Mouse (Mus musculus): ENCODE results near the gene Arl11.

Arl11 gene

DNA sequence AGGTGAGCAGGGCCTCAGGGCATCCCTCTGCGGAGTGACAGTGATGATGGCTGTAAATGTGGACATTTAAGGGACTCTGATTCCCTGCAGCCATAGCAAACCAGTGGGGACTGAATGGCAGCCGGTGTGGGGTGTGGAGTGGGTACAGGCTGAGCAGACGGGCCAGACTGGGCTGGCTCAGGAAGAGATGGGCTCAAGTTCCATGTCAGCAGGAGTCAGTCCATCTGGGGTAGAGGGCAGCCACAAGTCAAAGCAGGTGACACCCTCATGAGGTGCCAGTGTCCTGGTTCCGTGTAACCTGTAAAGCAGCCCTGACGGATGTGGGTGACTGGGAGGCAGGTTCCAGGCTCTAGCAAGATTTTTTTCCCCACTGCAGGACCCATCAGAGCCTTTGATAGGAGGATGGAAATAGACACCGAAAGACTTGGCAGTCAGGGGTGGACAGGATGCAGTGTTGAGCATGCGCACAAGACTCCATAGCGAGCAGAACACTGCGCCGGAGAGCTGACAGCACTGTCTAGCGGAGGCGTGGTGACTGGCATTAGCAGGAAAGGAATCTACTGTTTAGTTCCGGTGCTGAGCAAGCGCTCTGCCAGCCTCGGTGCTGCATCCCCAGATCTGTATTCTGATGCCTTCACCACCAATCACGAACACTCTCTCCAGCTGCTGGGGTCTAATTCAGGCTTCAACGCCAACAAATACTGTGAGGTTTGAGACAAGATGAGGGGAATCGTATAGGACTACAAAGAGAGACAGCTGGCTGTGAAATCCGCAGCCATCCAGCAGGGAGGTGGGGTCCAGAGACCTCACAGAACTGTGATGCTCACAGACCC, 18.3 kb downstream of the Arl11 start:
- DNase-seq (ENCODE audit: low spot score in 2 of 2) = peak; percentile 65 to 70

DNA sequence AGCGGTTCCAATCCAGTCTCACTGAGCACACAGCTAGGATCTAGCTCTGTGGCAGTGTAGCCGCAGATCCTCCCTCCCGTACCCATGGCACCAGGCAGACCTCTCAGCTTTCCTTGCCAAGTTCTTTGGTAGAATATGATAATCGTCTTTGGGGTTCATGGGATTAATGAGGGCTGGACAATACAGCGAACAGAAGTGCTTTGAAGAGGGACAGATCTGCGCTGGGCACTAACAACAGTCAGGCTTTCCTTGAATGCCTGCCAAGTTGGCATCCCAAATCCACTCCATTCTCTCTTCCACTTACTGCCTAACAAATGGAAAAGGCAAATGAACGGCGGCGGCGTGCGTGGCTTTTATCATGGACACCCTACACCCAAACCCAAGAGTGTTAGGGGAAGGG, 21.0 kb downstream of the Arl11 start:
- no peak for DNase-seq (ENCODE audit: low spot score in 2 of 2)

DNA sequence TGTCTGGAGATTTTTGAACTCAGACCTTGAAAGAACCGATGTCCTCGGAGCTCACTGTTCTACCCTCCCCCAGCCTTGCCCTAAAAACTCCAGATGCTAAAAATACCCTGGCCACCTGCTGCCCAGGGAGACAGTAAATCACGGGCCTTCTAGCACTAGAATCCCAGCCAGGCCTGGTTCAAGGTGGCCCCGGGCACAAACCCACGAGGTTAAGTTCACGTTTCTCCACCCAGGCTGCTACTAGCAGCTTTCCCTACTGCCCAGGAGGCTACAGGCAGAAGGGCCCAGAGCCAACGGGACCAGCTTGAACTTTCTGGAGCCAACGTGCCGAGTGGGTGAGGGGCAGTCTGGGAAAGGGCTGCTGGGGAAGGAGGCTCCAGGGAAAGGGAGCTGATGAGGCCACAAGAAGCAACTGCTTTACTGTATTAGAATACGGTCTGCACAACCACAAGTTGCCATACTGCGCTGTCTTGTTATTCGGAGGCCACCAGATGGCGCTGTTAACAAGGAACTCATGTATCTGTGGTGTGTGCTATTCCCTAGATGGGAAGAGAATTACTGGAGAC, 21.5 kb downstream of the Arl11 start:
- peak; percentile 42 to 62 for DNase-seq (ENCODE audit: low spot score in 2 of 2)

DNA sequence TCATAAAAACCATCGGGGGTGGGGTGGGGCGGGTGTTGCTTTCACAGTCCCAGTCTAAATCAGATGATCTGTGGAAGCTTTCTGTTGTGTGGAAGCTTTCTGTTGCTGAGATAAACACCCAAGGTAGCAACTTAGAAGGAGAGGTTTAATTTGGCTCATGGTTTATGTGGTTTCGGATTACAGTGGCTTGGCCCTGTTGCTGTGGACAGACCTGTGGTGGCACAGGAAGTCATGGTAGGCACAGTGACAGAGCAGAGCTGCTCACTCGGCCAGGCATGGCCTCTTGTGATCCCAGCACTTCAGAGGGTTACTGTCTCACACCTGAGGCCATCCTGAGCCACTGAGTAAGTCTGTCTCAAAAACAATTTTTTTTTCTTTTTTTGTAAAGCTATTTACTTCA, 29.8 kb downstream of the Arl11 start:
- peak; percentile 11 to 39 for DNase-seq (ENCODE audit: low spot score in 2 of 2)

DNA sequence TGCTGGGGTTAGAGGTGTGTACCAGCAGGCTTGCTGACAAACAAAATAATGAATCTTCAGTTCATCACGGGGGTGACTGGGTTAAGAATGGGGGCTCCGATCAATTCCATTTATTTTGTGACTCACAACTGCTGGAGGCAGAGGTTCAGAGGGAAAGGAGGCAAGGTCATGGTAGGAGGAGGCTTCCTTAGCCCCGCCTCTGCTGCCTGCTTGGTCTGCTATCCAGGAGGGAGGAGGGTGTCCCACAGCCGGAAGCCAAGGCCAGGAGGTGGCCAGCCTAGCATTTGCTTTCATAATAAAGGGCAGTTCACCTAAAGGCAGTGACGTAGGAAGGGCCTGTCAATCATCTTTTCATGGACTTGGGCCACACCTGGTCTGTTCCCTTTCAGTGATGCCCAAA, 35.0 kb downstream of the Arl11 start:
- DNase-seq (ENCODE audit: low spot score in 2 of 2) = no peak

DNA sequence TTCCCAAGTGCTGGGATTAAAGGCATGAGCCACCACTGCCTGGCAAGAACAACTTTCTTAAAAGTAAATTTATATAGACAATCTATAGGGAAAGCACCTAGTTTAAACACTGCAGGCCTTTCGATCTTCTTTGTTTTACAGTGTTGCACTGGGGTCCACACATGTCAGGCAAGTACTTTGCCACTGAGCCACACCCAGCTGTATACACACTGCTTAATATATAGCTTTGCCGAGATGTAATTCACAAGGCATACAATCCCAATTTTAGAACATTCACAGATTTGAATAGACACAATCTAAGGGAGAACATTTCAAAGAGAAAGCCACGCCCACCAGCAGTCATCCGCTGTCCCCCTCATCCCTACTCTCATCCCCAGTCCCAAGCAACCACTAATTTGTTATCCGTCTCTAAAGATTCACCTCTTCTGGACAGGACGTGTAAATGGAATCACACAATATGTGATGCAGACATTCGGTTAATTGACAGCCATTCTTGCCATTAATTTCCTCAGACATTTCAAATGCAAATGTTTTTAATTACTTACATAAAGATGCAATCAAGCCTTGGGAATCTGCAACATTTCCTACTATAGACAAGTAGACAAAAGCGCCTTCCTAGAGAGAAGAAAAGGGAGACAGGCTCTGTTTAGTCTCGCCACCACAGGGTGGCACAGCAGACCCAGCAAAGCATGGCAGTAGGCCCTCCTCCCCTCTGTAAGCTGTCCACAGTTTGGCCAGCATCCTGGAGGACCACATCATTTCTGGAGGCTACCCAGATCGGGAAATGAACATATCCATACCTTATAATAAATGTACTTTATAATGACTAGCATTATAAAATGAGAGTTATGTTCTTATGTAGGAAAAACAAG, 37.5 kb downstream of the Arl11 start:
- no peak for DNase-seq (ENCODE audit: low spot score in 2 of 2)

DNA sequence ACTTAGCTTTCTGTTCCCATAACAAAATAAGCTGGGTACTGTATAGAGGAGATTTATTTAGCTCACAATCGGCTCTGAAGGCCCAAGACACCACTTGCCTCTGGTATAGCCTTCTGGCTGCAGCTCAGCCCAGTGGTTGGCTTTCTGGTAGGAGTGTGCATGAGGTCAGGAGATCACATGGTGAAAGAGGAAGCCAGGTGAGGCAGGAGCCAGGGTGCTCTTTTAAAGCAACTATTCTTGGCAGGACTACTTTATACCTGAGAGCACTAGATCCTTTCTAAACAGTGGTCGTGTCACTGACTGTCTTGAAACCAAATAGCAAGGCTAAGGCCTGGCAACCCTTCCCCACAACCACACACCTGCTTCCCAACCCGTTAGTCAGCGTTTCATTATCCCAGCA, 40.3 kb downstream of the Arl11 start:
- DNase-seq (ENCODE audit: low spot score in 2 of 2) = no peak

DNA sequence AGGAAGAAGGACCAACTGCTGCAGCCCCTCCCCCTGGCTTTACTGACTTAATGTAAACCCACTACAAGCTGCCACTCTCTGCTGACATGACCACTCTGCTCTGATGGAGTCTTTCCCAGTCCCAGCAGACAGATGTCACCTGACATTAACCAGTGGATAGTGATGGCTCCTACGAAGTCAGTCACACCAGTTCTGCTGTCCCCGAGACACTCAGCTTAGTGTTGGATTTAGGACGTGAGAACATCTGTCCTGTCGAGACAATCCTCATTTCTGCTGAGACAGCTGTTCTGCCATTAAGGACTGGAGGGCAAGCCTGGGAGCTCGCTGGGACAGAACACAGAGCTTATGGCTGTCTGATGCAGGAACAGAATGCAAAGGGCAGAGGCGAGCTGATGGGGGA, 41.3 kb downstream of the Arl11 start:
- no peak for DNase-seq (ENCODE audit: low spot score in 2 of 2)

DNA sequence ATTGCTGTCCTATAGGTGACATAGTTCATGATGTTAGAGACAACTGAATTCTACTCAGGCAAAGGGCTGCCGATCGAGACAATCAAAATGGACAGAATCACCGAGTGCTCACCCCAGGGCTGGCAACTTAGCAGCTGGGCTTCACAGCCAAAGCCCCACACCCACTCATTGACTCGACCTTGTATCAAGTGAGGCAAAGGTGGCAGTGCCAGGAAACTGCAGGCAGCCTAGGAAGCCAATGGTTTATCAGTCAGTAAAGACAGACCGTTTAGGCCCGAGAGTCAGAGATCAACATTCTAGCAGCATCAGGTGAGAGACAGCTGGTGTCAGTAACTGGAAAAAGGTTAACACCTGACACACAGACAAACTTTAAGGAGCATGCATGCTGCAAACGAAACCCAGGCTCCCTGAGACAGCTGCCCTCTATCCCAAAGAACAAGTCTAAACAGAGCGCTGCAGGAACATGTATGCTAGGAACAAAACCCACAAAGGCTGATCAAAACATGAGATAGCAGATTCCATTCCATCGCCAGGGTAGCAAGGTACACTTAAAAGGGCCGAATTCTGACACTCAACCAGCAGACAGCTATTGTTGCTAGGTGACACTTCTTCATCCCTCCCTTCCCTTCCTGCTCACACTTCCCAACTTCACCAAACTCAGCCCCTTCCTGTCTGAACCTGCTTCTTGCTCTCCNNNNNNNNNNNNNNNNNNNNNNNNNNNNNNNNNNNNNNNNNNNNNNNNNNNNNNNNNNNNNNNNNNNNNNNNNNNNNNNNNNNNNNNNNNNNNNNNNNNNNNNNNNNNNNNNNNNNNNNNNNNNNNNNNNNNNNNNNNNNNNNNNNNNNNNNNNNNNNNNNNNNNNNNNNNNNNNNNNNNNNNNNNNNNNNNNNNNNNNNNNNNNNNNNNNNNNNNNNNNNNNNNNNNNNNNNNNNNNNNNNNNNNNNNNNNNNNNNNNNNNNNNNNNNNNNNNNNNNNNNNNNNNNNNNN, 45.0 kb downstream of the Arl11 start:
- no peak for DNase-seq (ENCODE audit: low spot score in 2 of 2)

DNA sequence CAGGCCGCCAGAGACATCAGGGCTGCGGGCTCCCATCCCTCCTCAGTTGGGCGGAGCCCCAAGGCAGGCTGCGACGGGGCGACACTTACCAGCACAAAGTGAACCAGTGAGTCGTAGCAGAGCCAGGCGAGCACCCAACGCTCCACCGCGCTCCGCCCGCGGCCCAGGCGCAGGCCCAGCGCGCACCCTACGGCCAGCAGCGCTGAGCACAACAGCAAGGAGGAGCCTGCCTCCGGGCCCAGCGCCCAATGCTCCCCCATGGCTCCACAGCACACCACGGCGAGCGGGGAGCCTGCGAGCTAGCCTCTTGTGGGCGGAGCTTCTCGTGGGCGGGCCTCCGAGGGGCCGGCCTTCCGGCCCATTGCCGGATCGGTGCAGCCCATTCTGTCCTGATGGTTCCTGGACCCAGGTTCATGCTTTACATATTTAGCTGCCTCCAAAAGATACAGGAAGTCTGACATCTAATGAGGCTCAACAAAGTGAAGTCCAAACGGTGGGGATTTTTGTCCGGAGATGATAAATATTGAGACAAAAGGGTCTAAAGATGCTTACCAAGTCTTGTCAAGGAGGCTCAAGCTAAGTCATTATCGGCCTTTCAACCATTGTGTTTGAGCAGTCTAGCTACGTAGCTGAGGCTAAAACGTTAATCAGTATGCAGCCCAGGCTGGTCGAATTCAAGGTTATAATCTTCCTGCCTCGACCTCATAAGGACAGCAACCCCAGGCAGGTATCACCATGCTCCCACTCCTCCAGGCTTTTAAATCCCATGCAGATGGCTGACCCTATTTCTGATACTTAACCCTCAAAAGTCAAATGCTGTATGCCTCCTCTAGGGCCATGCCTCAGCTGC, 50.8 kb downstream of the Arl11 start, which contains the start of gene Ebpl:
TSS of gene Ebpl (minus strand) at position 309 of the 850 bp plus-strand sequence.
- DNase-seq (ENCODE audit: low spot score in 2 of 2) = peak; percentile 76 to 83

DNA sequence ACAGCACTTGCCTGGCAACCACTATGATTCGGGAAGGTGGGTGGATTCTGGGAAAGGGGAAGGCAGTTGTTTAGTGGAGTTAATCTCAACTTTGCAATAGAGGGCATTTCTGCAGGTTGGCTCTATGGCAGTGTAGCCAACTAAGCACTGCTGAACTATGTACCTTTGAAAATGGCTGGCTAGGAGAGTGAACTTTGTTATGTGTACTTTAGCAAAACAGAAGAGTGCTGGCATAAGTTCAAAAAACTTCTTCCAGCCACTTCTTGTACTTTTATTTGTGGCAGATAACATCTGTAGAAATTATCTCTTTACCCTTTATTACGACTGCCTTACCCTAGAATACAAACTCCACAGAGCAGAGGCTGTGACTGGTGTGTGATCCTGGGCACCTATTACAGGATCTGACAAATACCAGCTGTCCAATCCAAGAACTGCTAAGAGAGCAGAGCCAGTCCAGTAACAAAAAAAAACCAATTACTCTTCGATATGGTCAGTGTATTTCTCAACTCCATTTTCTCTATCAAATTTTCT, 51.5 kb downstream of the Arl11 start:
- no peak for DNase-seq (ENCODE audit: low spot score in 2 of 2)
